Mouse (Mus musculus) kidney, adult 2 months (tissue): ENCODE measurements around the gene Abca12. TPM values are rescaled to one million over a fixed set of nuclear protein-coding genes. Genes with fewer than 3 reads are reported as not detected.

Experiments used
- DNase-seq: peaks from one replicate; pipeline ENCODE4 v3.0.0; 2021
- H3K27ac ChIP-seq: fragments of 200-500 bp; 2 replicates; pipeline ENCODE4 v1.5.1; 2012; ENCODE audit warnings: low read depth, low read length, control low read depth, inconsistent platforms; ENCODE audit not compliant: insufficient read depth
- H3K27me3 ChIP-seq: fragments of 200-500 bp; replicated peaks from 2 replicates; pipeline ENCODE4 v1.6.1; 2012; ENCODE audit warnings: mild to moderate bottlenecking, moderate library complexity, low read length, inconsistent platforms; ENCODE audit not compliant: control insufficient read depth, insufficient read depth
- H3K36me3 ChIP-seq: fragments of 200-500 bp; 2 replicates; pipeline ENCODE4 v1.6.1; 2012; ENCODE audit warnings: mild to moderate bottlenecking, moderate library complexity, low read length, inconsistent platforms; ENCODE audit not compliant: control insufficient read depth, insufficient read depth
- H3K4me1 ChIP-seq: fragments of 200-500 bp; 2 replicates; pipeline ENCODE4 v1.6.1; 2011; ENCODE audit warnings: low read length; ENCODE audit not compliant: control insufficient read depth, insufficient read depth
- H3K4me3 ChIP-seq: fragments of 200-500 bp; 2 replicates; pipeline ENCODE4 v1.5.1; 2011; ENCODE audit warnings: mild to moderate bottlenecking, low read depth, low read length, control low read depth; ENCODE audit not compliant: insufficient read depth
- CTCF ChIP-seq: fragments of 200-500 bp; conservative IDR thresholded peaks from 2 replicates; pipeline ENCODE4 v1.5.1; 2011; ENCODE audit warnings: low read depth, mild to moderate bottlenecking, control low read depth, low read length, moderate library complexity, mixed read lengths; ENCODE audit not compliant: insufficient read depth, insufficient read length
- POLR2A ChIP-seq: fragments of 200-500 bp; IDR thresholded peaks from one replicate; pipeline ENCODE4 v1.6.1; 2011; ENCODE audit warnings: low read depth, low read length, control low read depth
- WGBS: fragments of 180-500 bp; shearing (Covaris S2); methylation state at CpG from one replicate; pipeline ENCODE4 v1.1.7; 2018; 5-methylcytosine and 5-hydroxymethylcytosine counted together
- polyA plus RNA-seq: library from polyadenylated mRNA; depleted of rRNA; stranded (reverse); fragments of >200 nt; gene quantifications from 2 replicates; pipeline ENCODE4 v1.2.3, GENCODE M21; 2012

Abca12 gene
- polyA plus RNA-seq, 1 experiment, result not detected

- TF ChIP-seq POLR2A (no peak), CTCF (no peak)
- no peak overlapping the region for H3K4me3 ChIP-seq
- no peak for DNase-seq
- no peaks in the 10 kb centered on the region for H3K36me3 ChIP-seq
- no peak overlapping the region for H3K27ac ChIP-seq
- no peaks in the 10 kb centered on the region for H3K4me1 ChIP-seq
- 58% methylated on average over 2 of the region's 2 CpGs for WGBS
- H3K27me3 ChIP-seq, result no peaks in the 10 kb centered on the region; the same call in 1 of the 2 replicates
Measured at GRCm38 (mm10) chr1:71296585-71296984, 118.1 kb downstream of the Abca12 start.

GRCm38 (mm10) chr1:71291917-71292316 is 122.8 kb downstream of the Abca12 start:
- H3K27ac ChIP-seq, result no peak overlapping the region
- 82% methylated on average over 3 of the region's 3 CpGs for WGBS
- no peaks in the 10 kb centered on the region for H3K36me3 ChIP-seq
- H3K27me3 ChIP-seq, result no peaks in the 10 kb centered on the region; the same call in 1 of the 2 replicates
- no peak for DNase-seq
- H3K4me1 ChIP-seq, result no peaks in the 10 kb centered on the region
- H3K4me3 ChIP-seq, result no peak overlapping the region
- no peak for TF ChIP-seq CTCF
- no peak for TF ChIP-seq POLR2A

- Histone ChIP-seq H3K36me3 (no peaks in the 10 kb centered on the region), H3K27me3 (no peaks in the 10 kb centered on the region; the same call in 1 of the 2 replicates), H3K4me1 (no peaks in the 10 kb centered on the region), H3K27ac (no peak overlapping the region), H3K4me3 (no peak overlapping the region)
- TF ChIP-seq POLR2A (no peak), CTCF (peak; percentile 90)
- DNase-seq, result peak; percentile 63
- WGBS, result 13% methylated on average over 5 of the region's 5 CpGs
Measured at GRCm38 (mm10) chr1:71289511-71289910, 125.2 kb downstream of the Abca12 start.

GRCm38 (mm10) chr1:71276940-71277339 is 137.8 kb downstream of the Abca12 start:
- Histone ChIP-seq H3K27me3 (no peaks in the 10 kb centered on the region), H3K4me3 (no peak overlapping the region), H3K27ac (no peak overlapping the region), H3K4me1 (no peaks in the 10 kb centered on the region), H3K36me3 (no peaks in the 10 kb centered on the region)
- WGBS, result 46% methylated on average over 5 of the region's 5 CpGs
- DNase-seq, result no peak
- TF ChIP-seq CTCF (no peak), POLR2A (no peak)

GRCm38 (mm10) chr1:71272550-71272949 is 142.2 kb downstream of the Abca12 start:
- TF ChIP-seq CTCF, result no peak
- no peak for TF ChIP-seq POLR2A
- Histone ChIP-seq H3K27me3 (no peaks in the 10 kb centered on the region), H3K36me3 (no peaks in the 10 kb centered on the region), H3K27ac (no peak overlapping the region), H3K4me3 (no peak overlapping the region), H3K4me1 (no peaks in the 10 kb centered on the region)
- no peak for DNase-seq
- WGBS, result 72% methylated on average over 7 of the region's 7 CpGs

- no peak for TF ChIP-seq POLR2A
- no peak for TF ChIP-seq CTCF
- 72% methylated on average over 8 of the region's 8 CpGs for WGBS
- Histone ChIP-seq H3K27me3 (no peaks in the 10 kb centered on the region), H3K4me3 (no peak overlapping the region), H3K4me1 (no peaks in the 10 kb centered on the region), H3K36me3 (no peaks in the 10 kb centered on the region), H3K27ac (no peak overlapping the region)
- no peak for DNase-seq
Measured at GRCm38 (mm10) chr1:71272077-71272476, 142.6 kb downstream of the Abca12 start.

GRCm38 (mm10) chr1:71270083-71270482 is 144.6 kb downstream of the Abca12 start:
- Histone ChIP-seq H3K36me3 (no peaks in the 10 kb centered on the region), H3K27ac (no peak overlapping the region), H3K4me1 (no peaks in the 10 kb centered on the region), H3K27me3 (no peaks in the 10 kb centered on the region), H3K4me3 (no peak overlapping the region)
- WGBS, result 82% methylated on average over 3 of the region's 3 CpGs
- no peak for TF ChIP-seq CTCF
- no peak for TF ChIP-seq POLR2A
- DNase-seq, result no peak

- H3K4me1 ChIP-seq, result no peaks in the 10 kb centered on the region
- TF ChIP-seq POLR2A (no peak), CTCF (no peak)
- DNase-seq, result no peak
- 89% methylated on average over 8 of the region's 8 CpGs for WGBS
- no peak overlapping the region for H3K27ac ChIP-seq
- H3K27me3 ChIP-seq, result no peaks in the 10 kb centered on the region
- no peaks in the 10 kb centered on the region for H3K36me3 ChIP-seq
- H3K4me3 ChIP-seq, result no peak overlapping the region
Measured at GRCm38 (mm10) chr1:71266630-71267029, 148.1 kb downstream of the Abca12 start.
